Mouse (Mus musculus) thymus, adult 2 months (tissue): Measurements from ENCODE around the gene Ccdc92.

Source experiments
- CTCF ChIP-seq: fragments of 200-500 bp; IDR thresholded peaks from 2 replicates; pipeline ENCODE4 v1.5.1; 2012; ENCODE audit warnings: mild to moderate bottlenecking, control low read depth, low read length, moderate library complexity, borderline replicate concordance; ENCODE audit not compliant: control insufficient read depth, poor library complexity, insufficient read depth; ENCODE audit errors: extremely low read depth
- POLR2A ChIP-seq: fragments of 200-500 bp; IDR thresholded peaks from 2 replicates; pipeline ENCODE4 v1.6.1; 2012; ENCODE audit warnings: mild to moderate bottlenecking, low read length, control low read depth, moderate library complexity; ENCODE audit not compliant: control insufficient read depth, poor library complexity, insufficient read depth; ENCODE audit errors: extremely low read depth

- TF ChIP-seq CTCF, result no peak
- TF ChIP-seq POLR2A, result no peak
These were observed 17.3 kb downstream of the Ccdc92 start for GRCm38 (mm10) chr5:124844929-124845328.
